Mouse (Mus musculus) intestine, embryonic 14.5 days (tissue): ENCODE measurements around the gene Trip11. TPM values are rescaled to one million over a fixed set of nuclear protein-coding genes. Genes with fewer than 3 reads are reported as not detected.

ENCODE experiments used
- ATAC-seq: fragments of 200-750 bp; cut with Nextera tagmentation; replicated peaks from 2 replicates; pipeline ENCODE4 v1.8.0; 2017; ENCODE audit warnings: low read depth, moderate number of reproducible peaks, moderate TSS enrichment, moderate library complexity; ENCODE audit not compliant: low FRiP score, low TSS enrichment
- DNase-seq: peaks from one replicate; pipeline ENCODE4 v3.0.0-alpha.2; 2018; ENCODE audit warnings: low spot score
- H3K27ac ChIP-seq: fragments of 300-500 bp; sonication (generic); 2 replicates; pipeline ENCODE4 v1.5.1; 2014; ENCODE audit warnings: low read depth, mild to moderate bottlenecking, control low read depth
- H3K27me3 ChIP-seq: fragments of 300-500 bp; sonication (generic); replicated peaks from 2 replicates; pipeline ENCODE4 v1.6.1; 2014; ENCODE audit warnings: low read length, control low read depth; ENCODE audit not compliant: control insufficient read depth, insufficient read depth
- H3K36me3 ChIP-seq: fragments of 300-500 bp; sonication (generic); 2 replicates; pipeline ENCODE4 v1.6.1; 2014; ENCODE audit warnings: low read length, control low read depth; ENCODE audit not compliant: control insufficient read depth, insufficient read depth
- H3K4me1 ChIP-seq: fragments of 300-500 bp; sonication (generic); replicated peaks from 2 replicates; pipeline ENCODE4 v1.6.1; 2014; ENCODE audit warnings: low read length, control low read depth, mixed read lengths; ENCODE audit not compliant: control insufficient read depth, insufficient read depth
- H3K4me2 ChIP-seq: fragments of 300-500 bp; sonication (generic); 2 replicates; pipeline ENCODE4 v1.6.1; 2014; ENCODE audit warnings: low read length
- H3K4me3 ChIP-seq: fragments of 300-500 bp; sonication (generic); 2 replicates; pipeline ENCODE4 v1.5.1; 2014; ENCODE audit warnings: low read depth, low read length, control low read depth, mixed read lengths
- H3K9ac ChIP-seq: fragments of 300-500 bp; sonication (generic); 2 replicates; pipeline ENCODE4 v1.6.1; 2014; ENCODE audit warnings: mild to moderate bottlenecking, low read length
- H3K9me3 ChIP-seq: fragments of 300-500 bp; sonication (generic); 2 replicates; pipeline ENCODE4 v1.6.1; 2016; ENCODE audit warnings: low read length, control low read depth; ENCODE audit not compliant: control insufficient read depth
- WGBS: fragments of 180-500 bp; shearing (Covaris S2); extraction: QIAGEN DNeasy Blood & Tissue Kit; methylation state at CpG from one replicate; pipeline ENCODE4 v1.1.7; 2014; 5-methylcytosine and 5-hydroxymethylcytosine counted together
- polyA plus RNA-seq: library from polyadenylated mRNA; unstranded; fragments of >200 nt; fragmentation: Nextera tagmentation; extraction: Ambion mirVana; gene quantifications from 2 replicates; pipeline ENCODE4 v1.2.1, GENCODE M21; 2014

Gene Trip11
- polyA plus RNA-seq, 1 experiment from 2014 or later = 26.8 TPM

DNA sequence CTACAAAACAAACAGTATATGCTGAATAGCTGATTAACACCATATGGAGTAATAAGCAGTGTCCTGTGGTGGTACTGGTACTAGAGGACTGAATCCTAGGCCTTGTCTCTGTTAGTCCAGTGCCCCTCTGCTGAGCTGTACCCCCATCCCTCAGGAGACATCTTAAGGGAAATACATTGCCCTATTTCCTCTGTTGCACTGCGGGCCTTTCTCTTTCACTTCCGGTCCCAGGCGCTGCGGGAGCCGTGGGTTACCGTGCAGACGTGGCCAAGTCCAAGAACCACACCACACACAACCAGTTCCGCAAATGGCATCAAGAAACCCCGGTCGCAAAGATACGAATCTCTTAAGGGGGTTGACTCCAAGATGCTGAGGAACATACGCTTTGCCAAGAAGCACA lies 7.2 kb downstream of the Trip11 start:
- Histone ChIP-seq H3K4me2 (no peak overlapping the region), H3K4me1 (peaks cover under 1% of the 10 kb centered on the region; the same call in 1 of the 2 replicates), H3K9me3 (no peaks in the 10 kb centered on the region), H3K36me3 (peaks cover 30% of the 10 kb centered on the region), H3K27ac (no peak overlapping the region), H3K27me3 (no peaks in the 10 kb centered on the region), H3K4me3 (no peak overlapping the region), H3K9ac (no peak overlapping the region)
- ATAC-seq (no peak), DNase-seq (no peak)
- 93% methylated on average over 12 of the region's 12 CpGs for WGBS

DNA sequence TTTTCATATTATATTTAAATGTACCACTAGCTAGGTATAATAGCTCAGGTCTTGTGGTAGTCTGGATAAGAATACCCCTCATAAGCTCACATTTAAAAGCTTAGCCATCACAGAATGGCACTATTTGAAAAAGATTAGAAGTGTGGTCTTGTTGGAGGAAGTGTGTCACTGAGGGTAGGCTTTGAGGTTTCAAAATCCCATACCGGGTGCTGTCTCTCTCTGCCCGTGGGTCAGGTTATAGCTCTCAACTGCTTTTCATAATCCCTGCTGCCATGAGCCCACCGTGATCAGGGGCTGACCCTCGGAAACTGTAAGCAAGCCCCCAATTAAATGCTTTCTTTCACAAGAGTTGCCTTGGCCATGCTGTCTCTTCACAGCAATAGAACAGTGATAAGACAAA lies 8.2 kb downstream of the Trip11 start:
- DNase-seq (no peak), ATAC-seq (no peak)
- H3K4me3 ChIP-seq = no peak overlapping the region
- no peaks in the 10 kb centered on the region for H3K27me3 ChIP-seq
- 91% methylated on average over 4 of the region's 4 CpGs for WGBS
- H3K4me2 ChIP-seq = no peak overlapping the region
- no peaks in the 10 kb centered on the region for H3K4me1 ChIP-seq
- no peak overlapping the region for H3K9ac ChIP-seq
- H3K9me3 ChIP-seq = no peaks in the 10 kb centered on the region
- peaks cover 30% of the 10 kb centered on the region for H3K36me3 ChIP-seq
- H3K27ac ChIP-seq = no peak overlapping the region

GRCm38 (mm10) chr12:101904170-101904569 lies 8.9 kb downstream of the Trip11 start:
- Histone ChIP-seq H3K4me2 (no peak overlapping the region), H3K36me3 (peaks cover 31% of the 10 kb centered on the region), H3K4me3 (no peak overlapping the region), H3K4me1 (no peaks in the 10 kb centered on the region), H3K9me3 (no peaks in the 10 kb centered on the region), H3K27ac (no peak overlapping the region), H3K27me3 (no peaks in the 10 kb centered on the region), H3K9ac (no peak overlapping the region)
- 88% methylated on average over 3 of the region's 3 CpGs for WGBS
- ATAC-seq (no peak), DNase-seq (no peak)

DNA sequence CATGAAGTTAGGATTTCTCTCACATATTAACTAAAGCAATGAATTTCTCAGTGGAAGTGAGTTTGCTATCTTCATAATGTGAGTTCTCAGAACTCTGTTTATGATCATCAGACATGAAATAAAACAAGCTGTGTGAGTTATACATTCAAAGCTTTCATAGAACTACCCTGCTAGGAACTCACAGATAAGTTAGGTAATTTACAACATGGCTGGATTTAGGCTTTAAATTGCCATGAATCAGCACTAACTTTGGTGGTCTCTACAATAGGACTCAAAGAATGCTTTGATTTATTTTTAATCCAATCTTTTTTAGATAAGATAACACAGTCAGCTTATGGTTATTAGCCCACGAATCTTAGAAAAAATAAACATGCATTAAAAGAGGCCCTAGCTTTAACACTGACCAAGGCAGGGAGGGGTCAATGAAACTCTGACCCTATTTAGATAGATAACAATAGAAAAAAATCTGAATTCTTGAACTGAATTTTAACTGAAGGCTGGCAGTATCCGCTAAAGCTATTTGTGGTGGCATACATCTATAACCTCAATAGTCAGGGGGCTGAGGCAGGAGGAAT lies 13.3 kb downstream of the Trip11 start:
- no peak overlapping the region for H3K4me2 ChIP-seq
- ATAC-seq = peak; percentile 58; the same call in 1 of the 2 replicates

GRCm38 (mm10) chr12:101898966-101899365 lies 14.1 kb downstream of the Trip11 start:
- WGBS = 98% methylated on average over 8 of the region's 8 CpGs
- Histone ChIP-seq H3K36me3 (peaks cover 25% of the 10 kb centered on the region), H3K4me3 (no peak overlapping the region), H3K9me3 (no peaks in the 10 kb centered on the region), H3K4me1 (no peaks in the 10 kb centered on the region), H3K27ac (no peak overlapping the region), H3K9ac (no peak overlapping the region), H3K4me2 (no peak overlapping the region), H3K27me3 (no peaks in the 10 kb centered on the region)
- DNase-seq (no peak), ATAC-seq (no peak)

More for the DNA sequence above, 13.3 kb downstream of the Trip11 start:
- H3K9ac ChIP-seq = no peak overlapping the region
- H3K9me3 ChIP-seq = no peaks in the 10 kb centered on the region
- no peak overlapping the region for H3K4me3 ChIP-seq
- WGBS = 71% methylated on average over 2 of the region's 2 CpGs
- no peak overlapping the region for H3K27ac ChIP-seq
- no peaks in the 10 kb centered on the region for H3K4me1 ChIP-seq
- no peaks in the 10 kb centered on the region for H3K27me3 ChIP-seq
- no peak for DNase-seq
- peaks cover 23% of the 10 kb centered on the region for H3K36me3 ChIP-seq

- DNase-seq = no peak
- H3K36me3 ChIP-seq = peaks cover 39% of the 10 kb centered on the region
- no peaks in the 10 kb centered on the region for H3K9me3 ChIP-seq
- no peak overlapping the region for H3K27ac ChIP-seq
- H3K4me3 ChIP-seq = no peak overlapping the region
- ATAC-seq = no peak
- WGBS = 82% methylated on average over 7 of the region's 7 CpGs
- H3K4me1 ChIP-seq = no peaks in the 10 kb centered on the region
- H3K27me3 ChIP-seq = no peaks in the 10 kb centered on the region
- no peak overlapping the region for H3K9ac ChIP-seq
- no peak overlapping the region for H3K4me2 ChIP-seq
Observed at GRCm38 (mm10) chr12:101897113-101897512, 16.0 kb downstream of the Trip11 start.

DNA sequence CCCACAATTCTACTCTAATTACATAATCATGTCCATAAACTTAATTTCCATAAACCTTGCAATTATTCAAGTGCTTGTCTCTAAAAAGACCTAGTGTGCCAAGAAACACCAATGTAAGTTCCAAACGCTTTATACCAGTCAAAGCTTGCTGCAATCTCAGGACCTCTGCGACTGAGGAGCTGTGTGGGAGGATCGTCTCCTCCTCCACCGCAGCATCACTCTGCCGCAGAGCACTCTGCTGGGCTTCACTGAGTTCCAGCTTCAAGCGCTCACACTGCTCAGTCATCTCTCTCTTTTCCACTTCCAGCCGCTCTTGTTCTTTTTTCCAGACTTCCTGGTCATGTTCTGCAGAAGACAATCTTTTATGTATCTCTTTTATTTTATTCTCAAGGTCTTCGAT lies 19.8 kb downstream of the Trip11 start:
- ATAC-seq (no peak), DNase-seq (no peak)
- 85% methylated on average over 8 of the region's 8 CpGs for WGBS
- H3K4me1 ChIP-seq = no peaks in the 10 kb centered on the region
- no peaks in the 10 kb centered on the region for H3K27me3 ChIP-seq
- H3K9ac ChIP-seq = no peak overlapping the region
- H3K4me3 ChIP-seq = no peak overlapping the region
- no peak overlapping the region for H3K27ac ChIP-seq
- H3K9me3 ChIP-seq = no peaks in the 10 kb centered on the region
- H3K36me3 ChIP-seq = peaks cover 57% of the 10 kb centered on the region
- no peak overlapping the region for H3K4me2 ChIP-seq

GRCm38 (mm10) chr12:101892832-101893231 lies 20.2 kb downstream of the Trip11 start:
- Histone ChIP-seq H3K9me3 (no peaks in the 10 kb centered on the region), H3K4me1 (no peaks in the 10 kb centered on the region), H3K36me3 (peaks cover 60% of the 10 kb centered on the region), H3K4me3 (no peak overlapping the region), H3K27me3 (no peaks in the 10 kb centered on the region), H3K4me2 (no peak overlapping the region), H3K9ac (no peak overlapping the region), H3K27ac (no peak overlapping the region)
- WGBS = 91% methylated on average over 2 of the region's 2 CpGs
- ATAC-seq (no peak), DNase-seq (no peak)

DNA sequence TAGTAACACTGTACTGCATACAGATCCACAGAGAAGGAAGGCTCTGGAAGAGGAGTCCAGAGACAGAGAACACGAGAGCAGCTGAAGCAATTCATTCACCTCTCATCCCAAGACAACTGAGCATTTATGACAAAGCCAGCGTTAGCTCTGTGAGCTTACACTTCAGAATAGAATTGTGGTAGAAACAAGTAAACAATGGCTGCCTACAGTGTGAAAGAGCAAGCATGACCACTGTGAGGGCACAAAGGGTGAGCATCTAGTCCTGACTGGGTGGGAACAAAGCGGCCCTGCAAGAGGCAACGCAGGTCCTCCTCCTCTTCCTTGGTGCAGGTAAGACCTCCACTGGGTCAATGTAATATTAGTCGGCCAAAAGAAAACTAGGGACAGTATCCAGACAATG lies 22.0 kb downstream of the Trip11 start:
- ATAC-seq (no peak), DNase-seq (no peak)
- H3K27ac ChIP-seq = no peak overlapping the region
- WGBS = 89% methylated on average over 5 of the region's 5 CpGs
- no peaks in the 10 kb centered on the region for H3K27me3 ChIP-seq
- no peaks in the 10 kb centered on the region for H3K9me3 ChIP-seq
- peaks cover 67% of the 10 kb centered on the region for H3K36me3 ChIP-seq
- no peak overlapping the region for H3K4me3 ChIP-seq
- no peaks in the 10 kb centered on the region for H3K4me1 ChIP-seq
- no peak overlapping the region for H3K4me2 ChIP-seq
- H3K9ac ChIP-seq = no peak overlapping the region
